Mouse (Mus musculus): Measurements from ENCODE around the gene Zic4.

- TF ChIP-seq CTCF (IDR thresholded peaks at IDR 0.05): no peak
- no peak for TF ChIP-seq EP300 (IDR thresholded peaks at IDR 0.05)
These were observed 51.9 kb downstream of the Zic4 start for GRCm38 (mm10) chr9:91414007-91414661.
